Mouse (Mus musculus) hindbrain, embryonic 10.5 days (tissue): ENCODE results near the gene Eif4g3. TPM values are rescaled to one million over a fixed set of nuclear protein-coding genes. Genes with fewer than 3 reads are reported as not detected.

Experiments used
- DNase-seq: peaks from one replicate; pipeline ENCODE4 v3.0.0-alpha.2; 2017; ENCODE audit warnings: low spot score
- H3K27ac ChIP-seq: fragments of 300-500 bp; sonication (generic); 2 replicates; pipeline ENCODE4 v1.5.1; 2016; ENCODE audit warnings: mild to moderate bottlenecking, moderate library complexity
- H3K27me3 ChIP-seq: fragments of 300-500 bp; sonication (generic); 2 replicates; pipeline ENCODE4 v1.6.1; 2016; ENCODE audit warnings: mild to moderate bottlenecking; ENCODE audit not compliant: poor library complexity, insufficient read depth, severe bottlenecking
- H3K36me3 ChIP-seq: fragments of 300-500 bp; sonication (generic); 2 replicates; pipeline ENCODE4 v1.6.1; 2016; ENCODE audit warnings: mild to moderate bottlenecking, moderate library complexity
- H3K4me1 ChIP-seq: fragments of 300-500 bp; sonication (generic); replicated peaks from 2 replicates; pipeline ENCODE4 v1.6.1; 2016; ENCODE audit warnings: mild to moderate bottlenecking
- H3K4me3 ChIP-seq: fragments of 300-500 bp; sonication (generic); 2 replicates; pipeline ENCODE4 v1.5.1; 2016; ENCODE audit warnings: mild to moderate bottlenecking, moderate library complexity
- H3K9me3 ChIP-seq: fragments of 300-500 bp; sonication (generic); 2 replicates; pipeline ENCODE4 v1.6.1; 2016; ENCODE audit warnings: mild to moderate bottlenecking, moderate library complexity
- WGBS: fragments of 180-500 bp; shearing (Covaris S2); methylation state at CpG from one replicate; pipeline ENCODE4 v1.1.7; 2016; 5-methylcytosine and 5-hydroxymethylcytosine counted together
- polyA plus RNA-seq: library from polyadenylated mRNA; unstranded; fragments of >200 nt; fragmentation: Nextera tagmentation; extraction: Ambion mirVana; gene quantifications from 2 replicates; pipeline ENCODE4 v1.2.1, GENCODE M21; 2016

Eif4g3 gene
- polyA plus RNA-seq, 1 experiment from 2014 or later, result 42.4 TPM

GRCm38 (mm10) chr4:138038365-138039274, 45.8 kb downstream of the Eif4g3 start:
- Histone ChIP-seq H3K4me1 (peaks cover 38% of the 10 kb centered on the region), H3K27me3 (no peaks in the 10 kb centered on the region), H3K27ac (no peak overlapping the region), H3K36me3 (peaks cover 83% of the 10 kb centered on the region), H3K4me3 (no peak overlapping the region), H3K9me3 (no peaks in the 10 kb centered on the region)
- no peak for DNase-seq
- WGBS, result 75% methylated on average over 13 of the region's 13 CpGs

GRCm38 (mm10) chr4:138039275-138039651, 46.4 kb downstream of the Eif4g3 start:
- peaks cover 77% of the 10 kb centered on the region for H3K36me3 ChIP-seq

GRCm38 (mm10) chr4:138040589-138040988, 47.8 kb downstream of the Eif4g3 start:
- 92% methylated on average over 3 of the region's 3 CpGs for WGBS
- peaks cover 7% of the 10 kb centered on the region for H3K9me3 ChIP-seq
- H3K27ac ChIP-seq, result no peak overlapping the region
- H3K4me1 ChIP-seq, result peaks cover 37% of the 10 kb centered on the region
- DNase-seq, result no peak
- no peaks in the 10 kb centered on the region for H3K27me3 ChIP-seq
- no peak overlapping the region for H3K4me3 ChIP-seq
- peaks cover 77% of the 10 kb centered on the region for H3K36me3 ChIP-seq

More at GRCm38 (mm10) chr4:138039275-138039651, 46.4 kb downstream of the Eif4g3 start:
- Histone ChIP-seq H3K9me3 (no peaks in the 10 kb centered on the region), H3K4me3 (no peak overlapping the region), H3K27ac (no peak overlapping the region), H3K27me3 (no peaks in the 10 kb centered on the region), H3K4me1 (peaks cover 38% of the 10 kb centered on the region)
- 89% methylated on average over 9 of the region's 9 CpGs for WGBS
- no peak for DNase-seq

GRCm38 (mm10) chr4:138041566-138042256, 48.9 kb downstream of the Eif4g3 start:
- Histone ChIP-seq H3K36me3 (peaks cover 80% of the 10 kb centered on the region), H3K4me1 (peaks cover 25% of the 10 kb centered on the region), H3K27me3 (no peaks in the 10 kb centered on the region), H3K27ac (no peak overlapping the region), H3K4me3 (no peak overlapping the region), H3K9me3 (peaks cover 7% of the 10 kb centered on the region)
- DNase-seq, result no peak
- 88% methylated on average over 12 of the region's 12 CpGs for WGBS

- H3K27me3 ChIP-seq, result no peaks in the 10 kb centered on the region
- H3K27ac ChIP-seq, result no peak overlapping the region
- WGBS, result 79% methylated on average over 2 of the region's 2 CpGs
- H3K9me3 ChIP-seq, result peaks cover 7% of the 10 kb centered on the region
- peaks cover 80% of the 10 kb centered on the region for H3K36me3 ChIP-seq
- H3K4me1 ChIP-seq, result peaks cover 20% of the 10 kb centered on the region
- H3K4me3 ChIP-seq, result no peak overlapping the region
- no peak for DNase-seq
Observed at GRCm38 (mm10) chr4:138042257-138042589, 49.4 kb downstream of the Eif4g3 start.

GRCm38 (mm10) chr4:138042625-138043024, 49.8 kb downstream of the Eif4g3 start:
- H3K9me3 ChIP-seq, result peaks cover 7% of the 10 kb centered on the region
- no peak overlapping the region for H3K4me3 ChIP-seq
- peaks cover 83% of the 10 kb centered on the region for H3K36me3 ChIP-seq
- DNase-seq, result no peak
- H3K4me1 ChIP-seq, result peaks cover 16% of the 10 kb centered on the region
- H3K27me3 ChIP-seq, result no peaks in the 10 kb centered on the region
- H3K27ac ChIP-seq, result no peak overlapping the region
- 94% methylated on average over 5 of the region's 5 CpGs for WGBS

- Histone ChIP-seq H3K9me3 (peaks cover 7% of the 10 kb centered on the region), H3K27ac (no peak overlapping the region), H3K27me3 (no peaks in the 10 kb centered on the region), H3K4me3 (no peak overlapping the region), H3K36me3 (peaks cover 87% of the 10 kb centered on the region), H3K4me1 (no peaks in the 10 kb centered on the region)
- DNase-seq, result no peak
- WGBS, result 98% methylated on average over 16 of the region's 16 CpGs
Observed at GRCm38 (mm10) chr4:138044841-138045500, 52.1 kb downstream of the Eif4g3 start.

- Histone ChIP-seq H3K27me3 (no peaks in the 10 kb centered on the region), H3K36me3 (peaks cover 87% of the 10 kb centered on the region), H3K4me1 (no peaks in the 10 kb centered on the region), H3K4me3 (no peak overlapping the region), H3K9me3 (peaks cover 7% of the 10 kb centered on the region), H3K27ac (no peak overlapping the region)
- DNase-seq, result peak; percentile 14
- 96% methylated on average over 1 of the region's 1 CpGs for WGBS
Observed at GRCm38 (mm10) chr4:138045809-138046208, 53.0 kb downstream of the Eif4g3 start.

- no peaks in the 10 kb centered on the region for H3K4me1 ChIP-seq
- H3K27ac ChIP-seq, result no peak overlapping the region
- 95% methylated on average over 8 of the region's 8 CpGs for WGBS
- H3K4me3 ChIP-seq, result no peak overlapping the region
- no peak for DNase-seq
- peaks cover 7% of the 10 kb centered on the region for H3K9me3 ChIP-seq
- H3K36me3 ChIP-seq, result peaks cover 89% of the 10 kb centered on the region
- H3K27me3 ChIP-seq, result no peaks in the 10 kb centered on the region
Observed at GRCm38 (mm10) chr4:138046371-138046770, 53.5 kb downstream of the Eif4g3 start.

GRCm38 (mm10) chr4:138049547-138049946, 56.7 kb downstream of the Eif4g3 start:
- no peak for DNase-seq
- peaks cover 97% of the 10 kb centered on the region for H3K36me3 ChIP-seq
- no peak overlapping the region for H3K4me3 ChIP-seq
- no peaks in the 10 kb centered on the region for H3K27me3 ChIP-seq
- H3K27ac ChIP-seq, result no peak overlapping the region
- 87% methylated on average over 6 of the region's 6 CpGs for WGBS
- peaks cover 7% of the 10 kb centered on the region for H3K9me3 ChIP-seq
- no peaks in the 10 kb centered on the region for H3K4me1 ChIP-seq

- no peak for DNase-seq
- H3K4me1 ChIP-seq, result no peaks in the 10 kb centered on the region
- no peak overlapping the region for H3K4me3 ChIP-seq
- 97% methylated on average over 9 of the region's 9 CpGs for WGBS
- H3K27me3 ChIP-seq, result no peaks in the 10 kb centered on the region
- H3K36me3 ChIP-seq, result peaks cover 86% of the 10 kb centered on the region
- H3K27ac ChIP-seq, result no peak overlapping the region
- H3K9me3 ChIP-seq, result no peaks in the 10 kb centered on the region
Observed at GRCm38 (mm10) chr4:138051488-138051887, 58.7 kb downstream of the Eif4g3 start.

GRCm38 (mm10) chr4:138056658-138057057, 63.8 kb downstream of the Eif4g3 start:
- peaks cover 68% of the 10 kb centered on the region for H3K36me3 ChIP-seq

More at GRCm38 (mm10) chr4:138056658-138057057, 63.8 kb downstream of the Eif4g3 start:
- H3K27me3 ChIP-seq, result no peaks in the 10 kb centered on the region
- 73% methylated on average over 5 of the region's 5 CpGs for WGBS
- H3K9me3 ChIP-seq, result no peaks in the 10 kb centered on the region
- H3K4me1 ChIP-seq, result no peaks in the 10 kb centered on the region
- no peak overlapping the region for H3K27ac ChIP-seq
- DNase-seq, result no peak
- no peak overlapping the region for H3K4me3 ChIP-seq
